In the genomic region with DNA sequence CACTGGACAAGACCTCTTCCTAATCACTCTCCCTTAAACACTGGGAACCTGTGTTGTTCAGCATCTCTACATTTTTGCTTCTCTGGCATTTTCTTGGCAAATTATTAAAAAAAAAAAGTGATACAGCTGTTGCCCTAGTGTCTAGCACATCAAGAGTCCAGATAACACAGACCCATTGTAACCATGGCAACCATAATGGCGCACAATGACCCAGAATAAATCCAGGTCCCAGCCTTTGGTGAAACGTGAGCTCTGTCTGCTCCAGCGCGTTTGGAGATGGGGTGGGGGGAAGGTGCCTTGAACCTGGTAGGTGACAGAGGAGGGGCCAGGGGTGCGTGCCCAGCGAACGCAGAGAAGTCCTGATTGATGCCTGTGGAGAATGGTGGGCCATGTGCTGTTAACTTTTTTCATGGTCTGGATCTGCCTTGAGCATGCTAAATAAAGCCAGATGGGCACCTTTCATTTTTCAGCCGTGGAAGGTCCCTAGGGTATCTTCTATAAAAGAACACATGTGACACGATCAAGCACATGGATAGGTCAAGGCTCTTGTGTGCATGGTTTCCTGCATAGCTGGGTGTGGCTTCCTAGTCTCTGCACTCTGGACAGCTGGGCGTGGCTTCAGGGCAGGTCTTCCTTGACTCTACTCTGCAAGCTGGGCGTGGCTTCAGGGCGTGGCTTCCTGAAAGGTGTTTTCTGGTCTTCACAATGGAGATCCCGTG, we compare ENCODE assay signal across 8 mouse cellular contexts.
DNase-seq lines count a peak whose midpoint lies in the region; ATAC-seq lines count a peak whose summit lies in the region.

No protein-coding gene starts in this region.

- H3K9ac ChIP-seq in forebrain, embryonic 12.5 days, result no peak overlapping the region
- H3K9ac ChIP-seq in hindbrain, embryonic 13.5 days, result no peak overlapping the region
- no peak overlapping the region for H3K9ac ChIP-seq in midbrain, embryonic 15.5 days

- no peaks in the 10 kb centered on the region for H3K9me3 ChIP-seq in forebrain, embryonic 12.5 days
- no peaks in the 10 kb centered on the region for H3K9me3 ChIP-seq in forebrain, embryonic 10.5 days
- H3K9me3 ChIP-seq in hindbrain, embryonic 13.5 days, result peaks cover 4% of the 10 kb centered on the region; the same call in 1 of the 2 replicates
- no peaks in the 10 kb centered on the region for H3K9me3 ChIP-seq in midbrain, embryonic 15.5 days

- H3K27ac ChIP-seq in forebrain, embryonic 12.5 days, result no peak overlapping the region
- no peak overlapping the region for H3K27ac ChIP-seq in forebrain, embryonic 10.5 days
- H3K27ac ChIP-seq in hindbrain, embryonic 13.5 days, result no peak overlapping the region
- H3K27ac ChIP-seq in midbrain, embryonic 15.5 days, result no peak overlapping the region

- no peaks in the 10 kb centered on the region for H3K27me3 ChIP-seq in forebrain, embryonic 12.5 days
- no peaks in the 10 kb centered on the region for H3K27me3 ChIP-seq in forebrain, embryonic 10.5 days (ENCODE audit: poor library complexity, severe bottlenecking)
- H3K27me3 ChIP-seq in hindbrain, embryonic 13.5 days, result no peaks in the 10 kb centered on the region
- H3K27me3 ChIP-seq in midbrain, embryonic 15.5 days (replicated peaks), result no peaks in the 10 kb centered on the region

- 51% methylated on average over 13 of the region's 13 CpGs for WGBS in forebrain, embryonic 12.5 days
- 60% methylated on average over 13 of the region's 13 CpGs for WGBS in forebrain, embryonic 10.5 days
- WGBS in hindbrain, embryonic 13.5 days, result 37% methylated on average over 13 of the region's 13 CpGs
- WGBS in midbrain, embryonic 15.5 days, result 49% methylated on average over 13 of the region's 13 CpGs

- H3K4me1 ChIP-seq in forebrain, embryonic 12.5 days, result peaks cover 8% of the 10 kb centered on the region
- H3K4me1 ChIP-seq in forebrain, embryonic 10.5 days, result peaks cover 14% of the 10 kb centered on the region
- H3K4me1 ChIP-seq in hindbrain, embryonic 13.5 days (replicated peaks), result peaks cover 14% of the 10 kb centered on the region
- H3K4me1 ChIP-seq in midbrain, embryonic 15.5 days, result 0 out of 2 replicates have a peak, but pooled peaks cover 6% of the 10 kb centered on the region

- no peak for DNase-seq in forebrain, embryonic 10.5 days (ENCODE audit: extremely low spot score, low spot score)
- peak; percentile 59 for DNase-seq in MEL-GATA-1-ER (ENCODE audit: extremely low read depth, low read depth)
- no peak for DNase-seq in layer of hippocampus, adult 8-10 months (ENCODE audit: low spot score in 2 of 2)
- DNase-seq in cerebellum, adult 9-11 months, result no peak

- H3K4me3 ChIP-seq in forebrain, embryonic 12.5 days (replicated peaks), result no peak overlapping the region
- no peak overlapping the region for H3K4me3 ChIP-seq in forebrain, embryonic 10.5 days
- no peak overlapping the region for H3K4me3 ChIP-seq in hindbrain, embryonic 13.5 days
- H3K4me3 ChIP-seq in midbrain, embryonic 15.5 days, result no peak overlapping the region

- no peaks in the 10 kb centered on the region for H3K36me3 ChIP-seq in forebrain, embryonic 12.5 days (replicated peaks)
- no peaks in the 10 kb centered on the region for H3K36me3 ChIP-seq in forebrain, embryonic 10.5 days (replicated peaks)
- H3K36me3 ChIP-seq in hindbrain, embryonic 13.5 days, result no peaks in the 10 kb centered on the region
- no peaks in the 10 kb centered on the region for H3K36me3 ChIP-seq in midbrain, embryonic 15.5 days (replicated peaks)

- no peak overlapping the region for H3K4me2 ChIP-seq in forebrain, embryonic 12.5 days
- H3K4me2 ChIP-seq in hindbrain, embryonic 13.5 days, result 0 out of 2 replicates have a peak overlapping the region, but pooled peaks have one; percentile 19
- no peak overlapping the region for H3K4me2 ChIP-seq in midbrain, embryonic 15.5 days

- ATAC-seq in forebrain, embryonic 12.5 days (ENCODE audit: low FRiP score), result peak; percentile 61
- ATAC-seq in hindbrain, embryonic 13.5 days (ENCODE audit: low FRiP score), result peak; percentile 43; the same call in 1 of the 2 replicates
- ATAC-seq in midbrain, embryonic 15.5 days (replicated peaks), result peak; percentile 56; the same call in 1 of the 2 replicates
- no peak for ATAC-seq in megakaryocyte progenitor cell, adult 5-6 weeks (replicated peaks; ENCODE audit: poor library complexity)
